ENCODE assay signal across 8 mouse cellular contexts in genomic region chr9:54980674-54981073, GRCm38 (mm10). TPM values are rescaled to one million over a fixed set of nuclear protein-coding genes. Genes with fewer than 3 reads are reported as not detected.
DNase-seq lines count a peak whose midpoint lies in the region; ATAC-seq and TF ChIP-seq lines count a peak whose summit lies in the region.

Chrna5 (plus strand) TSS chr9:54980880.

- no peak for TF ChIP-seq POLR2A in cortical plate, adult 2 months (IDR thresholded peaks at IDR 0.05; ENCODE audit: extremely low read depth, insufficient read depth, low read length)

- TF ChIP-seq CTCF in cortical plate, adult 2 months (IDR thresholded peaks at IDR 0.05; ENCODE audit: extremely low read depth, insufficient read depth, low read length): no peak

- ATAC-seq in kidney, embryonic 14.5 days (ENCODE audit: low FRiP score, low TSS enrichment): no peak
- ATAC-seq in hindbrain, embryonic 14.5 days (ENCODE audit: low FRiP score): 0 out of 2 replicates have a peak, but pooled peaks have one; percentile 31
- peak; percentile 55; the same call in 1 of the 2 replicates for ATAC-seq in midbrain, embryonic 15.5 days (replicated peaks)

- no peaks in the 10 kb centered on the region for H3K9me3 ChIP-seq in kidney, embryonic 14.5 days (ENCODE audit: control insufficient read depth, low read length)
- H3K9me3 ChIP-seq in hindbrain, embryonic 14.5 days (ENCODE audit: control insufficient read depth, low read length): no peaks in the 10 kb centered on the region
- no peaks in the 10 kb centered on the region for H3K9me3 ChIP-seq in midbrain, embryonic 15.5 days

- peaks cover 41% of the 10 kb centered on the region for H3K27me3 ChIP-seq in kidney, embryonic 14.5 days (ENCODE audit: control insufficient read depth, insufficient read depth, low read length)
- peaks cover 34% of the 10 kb centered on the region for H3K27me3 ChIP-seq in hindbrain, embryonic 14.5 days (ENCODE audit: control insufficient read depth, insufficient read depth, low read length)
- H3K27me3 ChIP-seq in midbrain, embryonic 15.5 days (replicated peaks): peaks cover 25% of the 10 kb centered on the region; the same call in 1 of the 2 replicates

- H3K9ac ChIP-seq in kidney, embryonic 14.5 days (ENCODE audit: low read depth, low read length): peak within 1 kb of the TSS; percentile 56
- peak within 1 kb of the TSS; percentile 62 for H3K9ac ChIP-seq in hindbrain, embryonic 14.5 days
- H3K9ac ChIP-seq in midbrain, embryonic 15.5 days: peak within 1 kb of the TSS; percentile 3; the same call in 1 of the 2 replicates

- peak within 1 kb of the TSS; percentile 56 for H3K4me3 ChIP-seq in kidney, embryonic 14.5 days (ENCODE audit: low read length)
- H3K4me3 ChIP-seq in cortical plate, adult 2 months (ENCODE audit: insufficient read depth, low read length): peak within 1 kb of the TSS; percentile 25
- peak within 1 kb of the TSS; percentile 54 for H3K4me3 ChIP-seq in hindbrain, embryonic 14.5 days (replicated peaks; ENCODE audit: low read length)
- peak within 1 kb of the TSS; percentile 46 for H3K4me3 ChIP-seq in midbrain, embryonic 15.5 days

- H3K27ac ChIP-seq in kidney, embryonic 14.5 days (ENCODE audit: low read depth, low read length): no peak within 1 kb of the TSS
- no peak within 1 kb of the TSS for H3K27ac ChIP-seq in cortical plate, adult 2 months (ENCODE audit: insufficient read depth, low read length)
- no peak within 1 kb of the TSS for H3K27ac ChIP-seq in hindbrain, embryonic 14.5 days
- no peak within 1 kb of the TSS for H3K27ac ChIP-seq in midbrain, embryonic 15.5 days

- no peaks in the 10 kb centered on the region for H3K36me3 ChIP-seq in kidney, embryonic 14.5 days (ENCODE audit: control insufficient read depth, insufficient read depth, low read length)
- no peaks in the 10 kb centered on the region for H3K36me3 ChIP-seq in hindbrain, embryonic 14.5 days (replicated peaks; ENCODE audit: control insufficient read depth, insufficient read depth)
- no peaks in the 10 kb centered on the region for H3K36me3 ChIP-seq in midbrain, embryonic 15.5 days (replicated peaks)

- 71% methylated on average over 8 of the region's 8 CpGs for WGBS in kidney, embryonic 14.5 days
- WGBS in hindbrain, embryonic 14.5 days: 33% methylated on average over 8 of the region's 8 CpGs
- 30% methylated on average over 8 of the region's 8 CpGs for WGBS in midbrain, embryonic 15.5 days

- peak within 1 kb of the TSS; percentile 92 for H3K4me2 ChIP-seq in kidney, embryonic 14.5 days (replicated peaks; ENCODE audit: low read depth, low read length)
- peak within 1 kb of the TSS; percentile 88 for H3K4me2 ChIP-seq in hindbrain, embryonic 14.5 days (replicated peaks)
- peak within 1 kb of the TSS; percentile 58 for H3K4me2 ChIP-seq in midbrain, embryonic 15.5 days

- no peak for DNase-seq in kidney, postnatal 25 days
- DNase-seq in hindbrain, embryonic 14.5 days (ENCODE audit: low spot score): peak; percentile 44
- DNase-seq in ovary, postnatal 10 days (ENCODE audit: low spot score): no peak
- DNase-seq in cerebellum, postnatal 36 days: no peak
- no peak for DNase-seq in layer of hippocampus, adult 8-10 months (ENCODE audit: low spot score in 2 of 2)

- no peaks in the 10 kb centered on the region for H3K4me1 ChIP-seq in kidney, embryonic 14.5 days (ENCODE audit: control insufficient read depth, insufficient read depth, low read length)
- peaks cover 3% of the 10 kb centered on the region; the same call in 1 of the 2 replicates for H3K4me1 ChIP-seq in cortical plate, adult 2 months (ENCODE audit: control insufficient read depth, insufficient read depth, low read length)
- no peaks in the 10 kb centered on the region; the same call in 1 of the 2 replicates for H3K4me1 ChIP-seq in hindbrain, embryonic 14.5 days (replicated peaks; ENCODE audit: control insufficient read depth, insufficient read depth, low read length)
- H3K4me1 ChIP-seq in midbrain, embryonic 15.5 days: peaks cover 22% of the 10 kb centered on the region

RNA-seq across cellular contexts. Expression of gene Chrna5, which starts in this region (rescaled TPM):
- 0.17 and 0.72 TPM in 2 replicates for polyA plus RNA-seq in kidney, embryonic 14.5 days (2014; fragmentation: Nextera tagmentation; extraction: Ambion mirVana)
- 2.9 and 3.2 TPM in 2 replicates for polyA plus RNA-seq in cortical plate, adult 2 months (2012; rRNA removed)
- polyA plus RNA-seq in hindbrain, embryonic 14.5 days (2014; fragmentation: Nextera tagmentation; extraction: Ambion mirVana): 4.2 and 6.0 TPM in 2 replicates
- 3.0 and 3.7 TPM in 2 replicates for polyA plus RNA-seq in midbrain, embryonic 15.5 days (2015; fragmentation: Nextera tagmentation; extraction: Ambion mirVana)
- 1 to 10 TPM; 6.6 to 9.0 (median 7.2) TPM for total RNA-seq in layer of hippocampus, adult 8-10 months (2022)

Comparison
In these comparisons a context has a peak if more than half of its experiments do, and no peak if none do; other contexts are left out.
1. H3K9ac ChIP-seq: peak in every context shown above with its lines; median percentile 62 in hindbrain, embryonic 14.5 days; 56 in kidney, embryonic 14.5 days; 3 in midbrain, embryonic 15.5 days.